Mouse (Mus musculus) lung, postnatal 0 days (tissue): Measurements from ENCODE around the gene Gm29133. TPM values are rescaled to one million over a fixed set of nuclear protein-coding genes. Genes with fewer than 3 reads are reported as not detected.

Source experiments
- ATAC-seq: fragments of 200-750 bp; cut with Nextera tagmentation; 2 replicates; pipeline ENCODE4 v1.8.0; 2017; ENCODE audit warnings: moderate library complexity
- DNase-seq: peaks from one replicate; pipeline ENCODE4 v3.0.0-alpha.2; 2016; ENCODE audit warnings: low spot score
- H3K27ac ChIP-seq: fragments of 300-500 bp; sonication (generic); 2 replicates; pipeline ENCODE4 v1.5.1; 2014; ENCODE audit warnings: antibody characterized with exemption, mild to moderate bottlenecking, low read length, mixed read lengths
- H3K27me3 ChIP-seq: fragments of 300-500 bp; sonication (generic); replicated peaks from 2 replicates; pipeline ENCODE4 v1.6.1; 2014; ENCODE audit warnings: low read length, mixed read lengths; ENCODE audit not compliant: insufficient read depth
- H3K36me3 ChIP-seq: fragments of 300-500 bp; sonication (generic); 2 replicates; pipeline ENCODE4 v1.6.1; 2014; ENCODE audit warnings: low read length, mixed read lengths; ENCODE audit not compliant: insufficient read depth
- H3K4me1 ChIP-seq: fragments of 300-500 bp; sonication (generic); 2 replicates; pipeline ENCODE4 v1.6.1; 2014; ENCODE audit warnings: antibody characterized with exemption, low read depth, low read length, mixed read lengths; ENCODE audit not compliant: insufficient read depth
- H3K4me2 ChIP-seq: fragments of 300-500 bp; sonication (generic); replicated peaks from 2 replicates; pipeline ENCODE4 v1.6.1; 2014; ENCODE audit warnings: low read depth, mild to moderate bottlenecking, low read length, moderate library complexity, mixed read lengths
- H3K4me3 ChIP-seq: fragments of 300-500 bp; sonication (generic); 2 replicates; pipeline ENCODE4 v1.5.1; 2014; ENCODE audit warnings: low read depth, low read length
- H3K9ac ChIP-seq: fragments of 300-500 bp; sonication (generic); replicated peaks from 2 replicates; pipeline ENCODE4 v1.6.1; 2014; ENCODE audit warnings: low read depth, mild to moderate bottlenecking
- H3K9me3 ChIP-seq: fragments of 300-500 bp; sonication (generic); 2 replicates; pipeline ENCODE4 v1.6.1; 2016; ENCODE audit warnings: low read length, mixed read lengths
- CTCF ChIP-seq: IDR thresholded peaks from 2 replicates; pipeline ENCODE4 v1.5.1; 2016; ENCODE audit warnings: antibody characterized with exemption, mild to moderate bottlenecking
- EP300 ChIP-seq: IDR thresholded peaks from 2 replicates; pipeline ENCODE4 v1.6.1; 2016; ENCODE audit warnings: antibody characterized with exemption, mild to moderate bottlenecking, control low read depth
- WGBS: fragments of 180-500 bp; shearing (Covaris S2); extraction: QIAGEN DNeasy Blood & Tissue Kit; methylation state at CpG from one replicate; pipeline ENCODE4 v1.1.7; 2014; 5-methylcytosine and 5-hydroxymethylcytosine counted together
- polyA plus RNA-seq: library from polyadenylated mRNA; unstranded; fragments of >200 nt; fragmentation: Nextera tagmentation; extraction: Ambion mirVana; gene quantifications from 2 replicates; pipeline ENCODE4 v1.2.1, GENCODE M21; 2015

Gm29133 gene
- polyA plus RNA-seq, 1 experiment from 2014 or later: not detected

GRCm38 (mm10) chr3:75730982-75731600 is 16.9 kb upstream of the Gm29133 start:
- DNase-seq (no peak), ATAC-seq (no peak)
- 74% methylated on average over 3 of the region's 3 CpGs for WGBS
- Histone ChIP-seq H3K36me3 (no peaks in the 10 kb centered on the region), H3K9me3 (no peaks in the 10 kb centered on the region), H3K4me1 (no peaks in the 10 kb centered on the region), H3K27ac (no peak overlapping the region), H3K4me2 (no peak overlapping the region), H3K27me3 (no peaks in the 10 kb centered on the region), H3K4me3 (no peak overlapping the region), H3K9ac (no peak overlapping the region)
- no peak for TF ChIP-seq CTCF
- no peak for TF ChIP-seq EP300

GRCm38 (mm10) chr3:75743664-75744437 is 4.1 kb upstream of the Gm29133 start:
- no peak overlapping the region for H3K4me3 ChIP-seq
- H3K9ac ChIP-seq: no peak overlapping the region

GRCm38 (mm10) chr3:75745343-75745742 is 2.7 kb upstream of the Gm29133 start:
- Histone ChIP-seq H3K4me3 (no peak overlapping the region), H3K27ac (no peak overlapping the region), H3K27me3 (no peaks in the 10 kb centered on the region), H3K9ac (no peak overlapping the region), H3K4me1 (no peaks in the 10 kb centered on the region), H3K9me3 (no peaks in the 10 kb centered on the region), H3K4me2 (no peak overlapping the region), H3K36me3 (no peaks in the 10 kb centered on the region)
- peak; percentile 39 for TF ChIP-seq CTCF
- no peak for TF ChIP-seq EP300
- ATAC-seq (no peak), DNase-seq (no peak)
- 46% methylated on average over 2 of the region's 2 CpGs for WGBS

More at GRCm38 (mm10) chr3:75743664-75744437, 4.1 kb upstream of the Gm29133 start:
- ATAC-seq (no peak), DNase-seq (no peak)
- Histone ChIP-seq H3K4me2 (no peak overlapping the region), H3K4me1 (no peaks in the 10 kb centered on the region), H3K27me3 (no peaks in the 10 kb centered on the region), H3K27ac (no peak overlapping the region), H3K9me3 (no peaks in the 10 kb centered on the region), H3K36me3 (no peaks in the 10 kb centered on the region)
- TF ChIP-seq EP300 (no peak), CTCF (no peak)
- WGBS: 56% methylated on average over 4 of the region's 4 CpGs

GRCm38 (mm10) chr3:75763351-75763750 is 15.4 kb downstream of the Gm29133 start:
- H3K4me1 ChIP-seq: no peaks in the 10 kb centered on the region
- WGBS: 50% methylated on average over 2 of the region's 2 CpGs
- H3K4me3 ChIP-seq: no peak overlapping the region
- no peaks in the 10 kb centered on the region for H3K9me3 ChIP-seq
- H3K27me3 ChIP-seq: no peaks in the 10 kb centered on the region
- no peak for TF ChIP-seq EP300
- TF ChIP-seq CTCF: no peak
- no peak overlapping the region for H3K9ac ChIP-seq
- no peak for ATAC-seq
- H3K36me3 ChIP-seq: no peaks in the 10 kb centered on the region
- no peak for DNase-seq
- H3K4me2 ChIP-seq: no peak overlapping the region
- no peak overlapping the region for H3K27ac ChIP-seq

GRCm38 (mm10) chr3:75774253-75774652 is 26.3 kb downstream of the Gm29133 start:
- H3K9me3 ChIP-seq: no peaks in the 10 kb centered on the region
- TF ChIP-seq EP300 (no peak), CTCF (no peak)

GRCm38 (mm10) chr3:75808001-75808400 is 60.0 kb downstream of the Gm29133 start:
- Histone ChIP-seq H3K9ac (no peak overlapping the region), H3K9me3 (no peaks in the 10 kb centered on the region), H3K36me3 (no peaks in the 10 kb centered on the region), H3K4me2 (no peak overlapping the region), H3K27ac (no peak overlapping the region), H3K4me1 (no peaks in the 10 kb centered on the region), H3K4me3 (no peak overlapping the region), H3K27me3 (no peaks in the 10 kb centered on the region)
- DNase-seq (no peak), ATAC-seq (no peak)
- TF ChIP-seq EP300: no peak
- TF ChIP-seq CTCF: no peak

More at GRCm38 (mm10) chr3:75774253-75774652, 26.3 kb downstream of the Gm29133 start:
- H3K27me3 ChIP-seq: no peaks in the 10 kb centered on the region
- no peak for DNase-seq
- H3K27ac ChIP-seq: no peak overlapping the region
- no peaks in the 10 kb centered on the region for H3K4me1 ChIP-seq
- no peak overlapping the region for H3K9ac ChIP-seq
- no peaks in the 10 kb centered on the region for H3K36me3 ChIP-seq
- H3K4me3 ChIP-seq: no peak overlapping the region
- WGBS: 75% methylated on average over 2 of the region's 2 CpGs
- H3K4me2 ChIP-seq: no peak overlapping the region
- no peak for ATAC-seq
